ENCODE assay signal across 8 mouse cellular contexts in genomic region chr2:26121541-26122083, GRCm38 (mm10). TPM values are rescaled to one million over a fixed set of nuclear protein-coding genes. Genes with fewer than 3 reads are reported as not detected.
DNase-seq lines count a peak whose midpoint lies in the region; ATAC-seq and TF ChIP-seq lines count a peak whose summit lies in the region.

No protein-coding gene starts in this region.

- peaks cover 1% of the 10 kb centered on the region; the same call in 1 of the 2 replicates for H3K4me1 ChIP-seq in cortical plate, adult 2 months (ENCODE audit: control insufficient read depth, insufficient read depth, low read length)
- H3K4me1 ChIP-seq in hindbrain, embryonic 12.5 days, result peaks cover 22% of the 10 kb centered on the region
- peaks cover 10% of the 10 kb centered on the region for H3K4me1 ChIP-seq in midbrain, embryonic 11.5 days (ENCODE audit: control insufficient read depth, insufficient read depth, low read length)

- ATAC-seq in hindbrain, embryonic 12.5 days (ENCODE audit: low FRiP score), result no peak
- no peak for ATAC-seq in midbrain, embryonic 11.5 days (ENCODE audit: low FRiP score)

- TF ChIP-seq POLR2A in cortical plate, adult 2 months (IDR thresholded peaks at IDR 0.05; ENCODE audit: extremely low read depth, insufficient read depth, low read length), result no peak

- no peaks in the 10 kb centered on the region for H3K9me3 ChIP-seq in hindbrain, embryonic 12.5 days (replicated peaks)
- no peaks in the 10 kb centered on the region for H3K9me3 ChIP-seq in midbrain, embryonic 11.5 days (ENCODE audit: control insufficient read depth, low read length)

- H3K4me3 ChIP-seq in cortical plate, adult 2 months (ENCODE audit: insufficient read depth, low read length), result peak overlapping the region; percentile 63
- peak overlapping the region; percentile 83 for H3K4me3 ChIP-seq in hindbrain, embryonic 12.5 days
- peak overlapping the region; percentile 71 for H3K4me3 ChIP-seq in midbrain, embryonic 11.5 days (ENCODE audit: low read depth, low read length)

- peak; percentile 22 for DNase-seq in kidney, adult 18-20 months
- no peak for DNase-seq in kidney, postnatal 25 days
- peak; percentile 89 for DNase-seq in midbrain, embryonic 11.5 days (ENCODE audit: low spot score, missing footprints)
- DNase-seq in retina, embryonic 14.5 days (ENCODE audit: low spot score), result no peak
- DNase-seq in frontal cortex, postnatal 25 days (ENCODE audit: low spot score in 2 of 2), result no peak
- DNase-seq in cerebellum, postnatal 4 days (ENCODE audit: low spot score in 2 of 2), result no peak

- 20% methylated on average over 17 of the region's 17 CpGs for WGBS in hindbrain, embryonic 12.5 days
- WGBS in midbrain, embryonic 11.5 days, result 21% methylated on average over 17 of the region's 17 CpGs

- peak overlapping the region; percentile 97 for H3K4me2 ChIP-seq in hindbrain, embryonic 12.5 days (replicated peaks)
- peak overlapping the region; percentile 97 for H3K4me2 ChIP-seq in midbrain, embryonic 11.5 days

- H3K9ac ChIP-seq in hindbrain, embryonic 12.5 days, result peak overlapping the region; percentile 74; the same call in 1 of the 2 replicates
- no peak overlapping the region for H3K9ac ChIP-seq in midbrain, embryonic 11.5 days (ENCODE audit: low read length)

- TF ChIP-seq CTCF in cortical plate, adult 2 months (IDR thresholded peaks at IDR 0.05; ENCODE audit: extremely low read depth, insufficient read depth, low read length), result no peak

- no peak overlapping the region for H3K27ac ChIP-seq in cortical plate, adult 2 months (ENCODE audit: insufficient read depth, low read length)
- H3K27ac ChIP-seq in hindbrain, embryonic 12.5 days, result no peak overlapping the region
- no peak overlapping the region for H3K27ac ChIP-seq in midbrain, embryonic 11.5 days (ENCODE audit: low read depth, low read length)

- peaks cover 54% of the 10 kb centered on the region for H3K27me3 ChIP-seq in hindbrain, embryonic 12.5 days
- H3K27me3 ChIP-seq in midbrain, embryonic 11.5 days (ENCODE audit: control insufficient read depth, insufficient read depth, low read length), result peaks cover 39% of the 10 kb centered on the region

- no peaks in the 10 kb centered on the region for H3K36me3 ChIP-seq in hindbrain, embryonic 12.5 days
- H3K36me3 ChIP-seq in midbrain, embryonic 11.5 days (ENCODE audit: control insufficient read depth, insufficient read depth, low read length), result no peaks in the 10 kb centered on the region

RNA-seq across cellular contexts. Expression of gene Nacc2, which starts 1.4 kb away (rescaled TPM):
- polyA plus RNA-seq in cortical plate, adult 2 months (2012; rRNA removed), result 46.9 and 53.6 TPM in 2 replicates
- polyA plus RNA-seq in hindbrain, embryonic 12.5 days (2016; fragmentation: Nextera tagmentation; extraction: Ambion mirVana), result 12.6 and 15.0 TPM in 2 replicates
- 4.0 and 4.5 TPM in 2 replicates for polyA plus RNA-seq in midbrain, embryonic 11.5 days (2014; fragmentation: Nextera tagmentation; extraction: Ambion mirVana)

Comparison
In these comparisons a context has a peak if more than half of its experiments do, and no peak if none do; other contexts are left out.
1. DNase-seq: peak in kidney, adult 18-20 months (single experiment) and midbrain, embryonic 11.5 days (single experiment); none in kidney, postnatal 25 days (0 of 2), retina, embryonic 14.5 days (single experiment), frontal cortex, postnatal 25 days (0 of 2) and cerebellum, postnatal 4 days (0 of 2).
2. Peak in every context shown above with its lines, with median percentiles within 50 percentile points of each other: H3K4me3 ChIP-seq.